Mouse (Mus musculus) midbrain, embryonic 14.5 days (tissue): ENCODE data around the gene Kdelr1. TPM values are rescaled to one million over a fixed set of nuclear protein-coding genes. Genes with fewer than 3 reads are reported as not detected.
A peak's percentile ranks its signal among the peaks of the same experiment; 100 is the strongest.

Source experiments
- ATAC-seq: fragments of 200-750 bp; cut with Nextera tagmentation; 2 replicates; pipeline ENCODE4 v1.8.0; 2017; ENCODE audit warnings: moderate number of reproducible peaks, moderate library complexity; ENCODE audit not compliant: low FRiP score, low TSS enrichment
- DNase-seq: peaks from one replicate; pipeline ENCODE4 v3.0.0-alpha.2; 2015
- H3K27ac ChIP-seq: fragments of 300-500 bp; sonication (generic); replicated peaks from 2 replicates; pipeline ENCODE4 v1.5.1; 2014; ENCODE audit warnings: mild to moderate bottlenecking, low read depth, low read length, moderate library complexity
- H3K27me3 ChIP-seq: fragments of 300-500 bp; sonication (generic); 2 replicates; pipeline ENCODE4 v1.6.1; 2014; ENCODE audit warnings: low read length, control low read depth, mixed read lengths; ENCODE audit not compliant: control insufficient read depth, insufficient read depth
- H3K36me3 ChIP-seq: fragments of 300-500 bp; sonication (generic); 2 replicates; pipeline ENCODE4 v1.6.1; 2014; ENCODE audit warnings: low read length, control low read depth; ENCODE audit not compliant: control insufficient read depth, insufficient read depth
- H3K4me1 ChIP-seq: fragments of 300-500 bp; sonication (generic); 2 replicates; pipeline ENCODE4 v1.6.1; 2014; ENCODE audit warnings: mild to moderate bottlenecking, antibody characterized with exemption, low read length, control low read depth; ENCODE audit not compliant: control insufficient read depth, insufficient read depth
- H3K4me2 ChIP-seq: fragments of 300-500 bp; sonication (generic); 2 replicates; pipeline ENCODE4 v1.6.1; 2014; ENCODE audit warnings: mild to moderate bottlenecking, low read length, moderate library complexity
- H3K4me3 ChIP-seq: fragments of 300-500 bp; sonication (generic); replicated peaks from 2 replicates; pipeline ENCODE4 v1.5.1; 2014; ENCODE audit warnings: low read depth, low read length
- H3K9ac ChIP-seq: fragments of 300-500 bp; sonication (generic); replicated peaks from 2 replicates; pipeline ENCODE4 v1.6.1; 2014; ENCODE audit warnings: mild to moderate bottlenecking, low read length, moderate library complexity
- H3K9me3 ChIP-seq: fragments of 300-500 bp; sonication (generic); 2 replicates; pipeline ENCODE4 v1.6.1; 2016; ENCODE audit warnings: low read length, control low read depth, mixed read lengths; ENCODE audit not compliant: control insufficient read depth
- WGBS: fragments of 180-500 bp; shearing (Covaris S2); extraction: QIAGEN DNeasy Blood & Tissue Kit; methylation state at CpG from one replicate; pipeline ENCODE4 v1.1.7; 2014; 5-methylcytosine and 5-hydroxymethylcytosine counted together
- polyA plus RNA-seq: library from polyadenylated mRNA; unstranded; fragments of >200 nt; fragmentation: Nextera tagmentation; extraction: Ambion mirVana; gene quantifications from 2 replicates; pipeline ENCODE4 v1.2.1, GENCODE M21; 2014

Gene Kdelr1
- polyA plus RNA-seq, 1 experiment from 2014 or later = 99.1 TPM

DNA sequence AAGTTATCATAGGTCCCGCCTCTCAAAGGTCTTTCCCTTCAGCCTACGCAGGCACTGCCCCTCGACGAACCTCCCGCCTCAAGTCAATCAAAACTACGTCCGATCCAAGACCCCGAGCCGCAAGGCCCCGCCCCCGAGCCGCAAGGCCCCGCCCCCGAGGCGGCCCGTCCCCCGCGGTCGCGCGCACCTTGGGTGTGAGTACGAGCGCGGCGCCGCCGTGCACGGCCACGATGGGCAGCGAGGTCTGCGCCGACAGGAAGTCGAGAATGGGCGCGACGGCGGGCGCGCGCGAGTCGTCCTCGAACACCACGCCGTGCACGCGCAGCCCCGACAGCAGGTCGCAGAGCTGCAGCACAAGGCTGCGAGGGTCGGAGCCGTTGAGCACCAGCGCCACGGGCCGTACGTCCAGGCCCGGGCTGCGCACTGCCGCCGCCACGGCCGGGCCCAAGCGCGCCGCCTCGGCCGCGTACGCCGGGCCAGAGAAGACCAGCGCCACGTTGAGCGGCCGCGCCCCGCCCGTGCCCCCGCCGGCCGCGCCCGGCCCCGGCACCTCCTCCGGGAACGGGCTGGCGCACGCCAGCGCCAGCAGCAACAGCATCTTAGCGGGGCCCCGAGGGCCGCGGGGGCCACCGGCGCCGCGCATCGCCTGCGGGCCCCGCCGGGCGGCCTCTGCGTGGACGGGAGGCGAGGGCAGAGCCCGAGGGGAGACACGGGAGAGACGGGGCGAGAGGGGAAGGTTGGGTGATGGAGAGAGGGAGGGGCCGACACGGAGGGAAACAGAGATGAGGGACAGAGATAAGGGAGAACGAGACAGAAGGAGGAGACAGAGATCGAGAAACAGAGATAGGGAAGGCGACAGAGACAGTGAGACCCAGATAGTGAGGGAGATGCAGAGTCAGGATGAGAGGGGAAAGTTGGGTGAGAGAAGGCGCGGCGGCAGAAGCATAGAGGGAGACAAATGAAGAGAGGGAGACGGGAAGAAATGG, 6.4 kb upstream of the Kdelr1 start:
- peak overlapping the region; percentile 54 for H3K4me3 ChIP-seq
- 0 out of 2 replicates have a peak overlapping the region, but pooled peaks have one; percentile 55 for H3K27ac ChIP-seq
- H3K4me1 ChIP-seq = peaks cover 37% of the 10 kb centered on the region
- H3K9me3 ChIP-seq = no peaks in the 10 kb centered on the region
- ATAC-seq = peak; percentile 62
- H3K36me3 ChIP-seq = no peaks in the 10 kb centered on the region
- peak overlapping the region; percentile 75 for H3K4me2 ChIP-seq
- H3K9ac ChIP-seq = peak overlapping the region; percentile 74
- no peaks in the 10 kb centered on the region for H3K27me3 ChIP-seq
- WGBS = under 1% methylated on average over 117 of the region's 117 CpGs
- DNase-seq = peak; percentile 95

DNA sequence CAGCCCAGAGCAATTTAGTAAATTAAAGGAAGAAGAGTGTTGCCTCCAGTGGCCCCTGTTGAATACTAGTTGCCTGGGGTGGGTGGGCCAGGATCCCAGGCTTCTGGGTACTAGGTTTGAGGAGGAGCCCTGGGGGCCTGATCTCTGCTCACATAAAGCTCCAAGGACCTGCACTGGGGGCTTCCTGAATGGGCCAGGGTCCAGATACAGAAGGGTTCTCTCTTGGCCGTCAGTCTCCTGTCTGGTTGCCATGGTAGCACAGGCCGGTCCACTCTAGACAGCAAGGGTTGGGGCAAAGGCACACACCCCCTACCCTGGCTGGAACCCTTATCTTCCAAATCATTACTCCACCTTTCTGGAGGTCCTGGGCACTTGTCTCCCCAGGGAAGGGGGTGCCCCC, 4.7 kb upstream of the Kdelr1 start:
- no peak overlapping the region for H3K4me3 ChIP-seq
- peaks cover 39% of the 10 kb centered on the region for H3K4me1 ChIP-seq
- ATAC-seq (no peak), DNase-seq (peak; percentile 53)
- peak overlapping the region; percentile 74; the same call in 1 of the 2 replicates for H3K9ac ChIP-seq
- 0% methylated on average over 2 of the region's 2 CpGs for WGBS
- H3K4me2 ChIP-seq = peak overlapping the region; percentile 75
- no peaks in the 10 kb centered on the region for H3K27me3 ChIP-seq
- no peaks in the 10 kb centered on the region for H3K9me3 ChIP-seq
- no peaks in the 10 kb centered on the region for H3K36me3 ChIP-seq
- H3K27ac ChIP-seq = no peak overlapping the region

DNA sequence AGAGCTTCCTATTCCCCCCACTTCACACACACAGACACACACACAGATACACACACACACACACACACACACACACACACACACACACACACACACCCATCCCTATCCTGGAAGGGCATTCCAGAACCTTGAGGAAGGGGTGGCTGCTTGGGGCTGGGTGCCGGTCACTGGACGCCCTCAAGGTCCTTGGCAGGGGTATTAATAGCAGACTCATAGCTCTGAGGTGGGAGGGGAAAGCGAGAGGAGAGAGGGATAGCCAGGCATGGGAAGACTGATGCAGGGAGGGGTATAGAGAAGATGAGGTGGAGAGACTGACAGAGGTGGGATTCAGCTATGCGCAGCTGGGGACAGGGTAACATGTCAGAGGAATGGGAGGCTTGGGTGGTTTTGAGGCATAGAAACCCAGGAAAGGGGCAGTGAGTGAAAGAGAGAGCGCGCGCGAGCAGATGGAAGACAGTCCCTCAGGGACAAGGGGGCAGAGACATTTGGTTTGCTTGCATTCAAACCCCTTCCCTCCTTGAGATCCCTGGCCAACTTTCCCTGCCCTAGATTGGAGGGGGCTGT, 3.4 kb upstream of the Kdelr1 start:
- H3K9me3 ChIP-seq = no peaks in the 10 kb centered on the region
- DNase-seq (peak; percentile 49), ATAC-seq (no peak)
- H3K4me2 ChIP-seq = peak overlapping the region; percentile 75
- H3K27ac ChIP-seq = no peak overlapping the region
- 17% methylated on average over 8 of the region's 8 CpGs for WGBS
- no peaks in the 10 kb centered on the region for H3K36me3 ChIP-seq
- peaks cover 46% of the 10 kb centered on the region for H3K4me1 ChIP-seq
- H3K27me3 ChIP-seq = no peaks in the 10 kb centered on the region
- peak overlapping the region; percentile 68 for H3K9ac ChIP-seq
- peak overlapping the region; percentile 44 for H3K4me3 ChIP-seq

DNA sequence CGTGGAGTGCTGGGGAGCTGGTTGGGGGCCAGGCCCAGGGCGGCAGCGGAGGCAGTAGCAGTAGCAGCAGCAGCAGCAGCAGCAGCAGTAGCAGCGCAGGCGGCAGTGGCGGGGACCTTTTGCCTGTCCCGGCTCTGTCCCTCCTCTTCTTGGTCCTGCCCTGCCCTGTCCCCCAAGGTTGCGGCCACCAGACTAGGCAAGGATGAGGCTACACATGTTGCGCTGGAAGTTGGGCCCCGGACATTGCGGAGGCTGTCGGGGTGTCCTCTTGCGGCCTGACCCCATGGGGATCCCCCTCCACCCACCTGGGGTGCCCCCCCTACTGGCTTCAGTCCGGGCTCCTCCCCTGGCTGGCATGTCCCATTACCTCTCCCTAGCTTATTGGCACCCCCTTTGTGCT, 2.8 kb upstream of the Kdelr1 start:
- H3K27me3 ChIP-seq = no peaks in the 10 kb centered on the region
- 2% methylated on average over 14 of the region's 14 CpGs for WGBS
- ATAC-seq (no peak), DNase-seq (peak; percentile 36)
- H3K9ac ChIP-seq = peak overlapping the region; percentile 68
- peak overlapping the region; percentile 75 for H3K4me2 ChIP-seq
- H3K36me3 ChIP-seq = peaks cover 3% of the 10 kb centered on the region; the same call in 1 of the 2 replicates
- H3K4me1 ChIP-seq = peaks cover 50% of the 10 kb centered on the region
- no peaks in the 10 kb centered on the region for H3K9me3 ChIP-seq
- 0 out of 2 replicates have a peak overlapping the region, but pooled peaks have one; percentile 5 for H3K27ac ChIP-seq
- peak overlapping the region; percentile 44 for H3K4me3 ChIP-seq

DNA sequence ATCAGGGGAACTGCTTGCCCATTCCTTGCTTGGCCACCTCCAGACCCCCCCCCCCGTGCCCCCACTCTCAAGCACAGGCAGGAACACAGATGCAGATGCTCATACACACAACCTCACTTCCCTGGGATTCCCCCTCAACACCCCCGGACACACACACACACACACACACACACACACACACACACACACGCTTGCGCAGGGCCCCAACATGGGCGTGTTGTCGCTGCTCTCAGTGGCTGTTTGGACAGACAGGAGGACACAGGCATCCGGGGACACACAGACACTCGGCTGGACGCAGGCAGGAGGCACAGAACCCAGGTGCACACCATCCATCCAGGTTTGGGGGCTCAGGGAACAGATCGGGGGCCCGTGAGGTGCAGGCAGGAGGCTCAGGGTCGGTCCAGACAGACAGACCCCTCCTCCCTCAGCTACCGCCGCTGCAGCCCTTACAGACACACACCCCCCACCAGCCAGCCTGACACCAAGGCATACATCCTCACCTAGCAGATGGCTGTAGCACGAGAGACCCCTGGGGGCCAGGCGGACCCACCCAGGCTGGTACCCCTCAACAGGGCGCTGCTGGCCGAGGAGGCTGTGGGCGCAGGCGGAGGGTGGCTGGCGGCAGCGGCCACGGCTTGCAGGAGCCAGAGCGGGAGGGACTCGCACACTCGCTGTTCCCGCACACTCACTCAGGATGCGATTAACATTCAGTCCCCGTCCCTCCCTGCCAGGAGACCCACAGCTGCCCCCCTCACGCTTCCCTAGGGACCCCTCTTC, 2.1 kb upstream of the Kdelr1 start:
- Histone ChIP-seq H3K9ac (peak overlapping the region; percentile 68), H3K27ac (peak overlapping the region; percentile 60), H3K4me2 (peak overlapping the region; percentile 75), H3K27me3 (no peaks in the 10 kb centered on the region), H3K9me3 (no peaks in the 10 kb centered on the region), H3K36me3 (peaks cover 10% of the 10 kb centered on the region), H3K4me1 (peaks cover 50% of the 10 kb centered on the region), H3K4me3 (peak overlapping the region; percentile 44)
- 2% methylated on average over 30 of the region's 30 CpGs for whole genome bisulfite sequencing
- DNase-seq = peak; percentile 69
- ATAC-seq = no peak

DNA sequence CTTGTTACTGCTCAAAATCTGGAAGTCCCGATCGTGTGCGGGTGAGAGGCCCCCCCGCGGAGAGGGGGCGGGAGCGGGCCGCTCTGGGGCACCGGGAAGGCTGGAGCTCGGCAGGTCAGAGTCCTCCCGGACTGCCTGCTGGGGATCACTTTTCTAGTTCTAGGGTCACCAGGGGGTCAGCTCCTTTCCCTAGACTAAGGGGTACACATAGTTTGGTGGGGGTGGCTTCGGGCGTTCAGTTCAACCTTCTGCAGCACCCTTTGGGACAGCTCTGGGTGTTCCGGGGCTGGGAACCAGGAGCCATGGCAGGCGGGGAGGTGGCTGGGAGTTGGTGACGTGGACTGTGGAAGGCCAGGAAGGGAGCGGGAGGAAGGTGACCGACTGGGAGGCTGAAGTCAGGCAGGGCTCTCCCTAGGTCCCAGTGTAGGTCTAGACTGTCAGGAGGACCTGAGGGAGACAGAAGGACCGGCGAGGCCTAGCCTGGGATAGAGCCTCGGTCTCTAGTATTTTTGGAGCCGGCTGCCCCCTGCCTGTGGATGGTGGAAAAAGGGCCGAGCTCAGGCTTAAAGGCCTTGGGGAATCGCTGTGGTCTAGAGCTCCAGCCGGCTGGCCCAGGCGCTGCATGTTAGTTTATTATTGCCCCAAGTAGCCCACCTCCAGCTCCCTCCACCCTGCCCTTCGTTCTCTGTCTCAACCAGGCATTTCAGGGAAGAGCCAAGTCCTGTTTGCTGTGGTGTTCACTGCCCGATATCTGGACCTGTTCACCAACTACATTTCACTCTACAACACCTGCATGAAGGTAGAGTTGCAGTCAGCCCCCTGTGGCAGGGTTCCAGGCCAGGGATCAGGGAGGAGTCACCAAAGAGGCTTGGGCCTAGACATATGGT, 732 bp downstream of the Kdelr1 start:
- peaks cover 35% of the 10 kb centered on the region for H3K36me3 ChIP-seq
- peak overlapping the region; percentile 64 for H3K4me3 ChIP-seq
- H3K27ac ChIP-seq = peak overlapping the region; percentile 85
- DNase-seq (peak; percentile 77), ATAC-seq (peak; percentile 49)
- H3K4me2 ChIP-seq = peak overlapping the region; percentile 63
- H3K9ac ChIP-seq = peak overlapping the region; percentile 91
- H3K9me3 ChIP-seq = no peaks in the 10 kb centered on the region
- H3K4me1 ChIP-seq = peaks cover 40% of the 10 kb centered on the region
- H3K27me3 ChIP-seq = no peaks in the 10 kb centered on the region
- WGBS = 2% methylated on average over 28 of the region's 28 CpGs

DNA sequence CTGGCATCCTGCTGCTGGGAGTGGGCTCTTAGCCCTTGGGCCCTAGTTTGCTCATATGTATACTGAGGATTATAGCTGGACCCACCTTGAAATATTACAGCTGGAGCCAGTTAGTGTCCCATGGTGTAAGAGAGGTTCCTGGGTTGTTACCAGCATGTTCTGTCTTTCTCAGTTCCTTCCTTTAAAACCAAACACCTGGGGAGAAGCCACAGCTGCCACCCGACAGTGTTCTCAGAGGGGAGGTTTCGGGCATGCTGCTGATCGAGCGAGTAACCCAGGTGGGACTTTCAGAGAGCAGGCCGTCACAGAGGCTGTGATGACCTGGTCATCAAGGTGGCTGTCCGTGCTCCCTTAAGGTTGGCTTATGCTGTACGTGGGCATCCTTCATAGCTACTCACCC, 4.3 kb downstream of the Kdelr1 start:
- H3K36me3 ChIP-seq = peaks cover 63% of the 10 kb centered on the region
- peaks cover 11% of the 10 kb centered on the region for H3K4me1 ChIP-seq
- 94% methylated on average over 7 of the region's 7 CpGs for WGBS
- no peak overlapping the region for H3K4me3 ChIP-seq
- no peak overlapping the region for H3K27ac ChIP-seq
- no peaks in the 10 kb centered on the region for H3K9me3 ChIP-seq
- no peak overlapping the region for H3K9ac ChIP-seq
- no peaks in the 10 kb centered on the region for H3K27me3 ChIP-seq
- DNase-seq = no peak
- ATAC-seq = no peak
- no peak overlapping the region for H3K4me2 ChIP-seq
